In genomic region chr4:141618565-141619243, GRCm38 (mm10) we compare ENCODE assay signal across 9 mouse cellular contexts. TPM values are rescaled to one million over a fixed set of nuclear protein-coding genes. Genes with fewer than 3 reads are reported as not detected.
A peak's percentile ranks its signal among the peaks of the same experiment; 100 is the strongest.
DNase-seq lines count a peak whose midpoint lies in the region; ATAC-seq lines count a peak whose summit lies in the region.
"Had no signal": no experiment of that assay in that cellular context is flagged by ENCODE, and none has a peak within 500 bp of the region (broad histone marks: within the 10 kb centered on the region; RNA-seq: fewer than 3 reads in every experiment).

Gene Tmem82 (minus strand): TSS chr4:141618633.

- H3K9me3 ChIP-seq in heart, embryonic 14.5 days (ENCODE audit: control insufficient read depth, low read length): no peaks in the 10 kb centered on the region

- H3K36me3 ChIP-seq in heart, embryonic 14.5 days (ENCODE audit: control insufficient read depth, insufficient read depth, low read length): no peaks in the 10 kb centered on the region

- no peak within 1 kb of the TSS for H3K27ac ChIP-seq in heart, embryonic 14.5 days (replicated peaks in 1 of 2; ENCODE audit: control insufficient read depth in 1 of 2, insufficient read depth in 1 of 2, low read depth in 2 of 2, low read length in 2 of 2)

- DNase-seq in cerebellum, adult 11-12 months: peak; percentile 50
- no peak for DNase-seq in cerebellum, adult 8-10 months
- peak; percentile 78 for DNase-seq in R1 (ENCODE audit: low read depth, low spot score)
- peak; percentile 72 for DNase-seq in embryo, embryonic 11 days
- DNase-seq in kidney, postnatal 14 days: peak; percentile 71
- DNase-seq in spleen, postnatal 4 days (ENCODE audit: low spot score in 2 of 2): peak; percentile 64 to 86

- WGBS in heart, embryonic 14.5 days: 24% methylated on average over 19 of the region's 20 CpGs

- peaks cover 16 to 20% of the 10 kb centered on the region in 2 experiments for H3K4me1 ChIP-seq in heart, embryonic 14.5 days (ENCODE audit: control insufficient read depth in 2 of 2, insufficient read depth in 2 of 2, low read length in 2 of 2)

- peak within 1 kb of the TSS; percentile 59 for H3K9ac ChIP-seq in heart, embryonic 14.5 days (ENCODE audit: low read length)

- no peaks in the 10 kb centered on the region for H3K27me3 ChIP-seq in heart, embryonic 14.5 days (ENCODE audit: control insufficient read depth, insufficient read depth, low read length)
- H3K27me3 ChIP-seq: Patski had no signal

- ATAC-seq in heart, embryonic 14.5 days (ENCODE audit: insufficient number of reproducible peaks, insufficient read depth, low FRiP score, low read depth): no peak
- peak; percentile 75 for ATAC-seq in megakaryocyte, adult 5-6 weeks (ENCODE audit: poor library complexity, severe bottlenecking)
- ATAC-seq: Patski had no signal

- peak within 1 kb of the TSS; percentile 72 for H3K4me2 ChIP-seq in heart, embryonic 14.5 days (ENCODE audit: low read length)

- H3K4me3 ChIP-seq in heart, embryonic 14.5 days (ENCODE audit: control insufficient read depth in 1 of 2, insufficient read depth in 1 of 2, low read depth in 1 of 2, low read length in 2 of 2): peak within 1 kb of the TSS; percentile 31 to 32

RNA-seq across cellular contexts. Expression of gene Tmem82, which starts in this region (rescaled TPM):
- 0.19 and 0.43 TPM in 2 replicates for polyA plus RNA-seq in heart, embryonic 14.5 days (2014; fragmentation: Nextera tagmentation; extraction: Ambion mirVana)
- 0.16 TPM in 1 of 2 replicates, not detected in the other for total RNA-seq in megakaryocyte, adult 5-6 weeks (2015)
- total RNA-seq in megakaryocyte, adult 5-6 weeks (2017): 0.26 TPM in 1 of 2 replicates, not detected in the other

Comparison
In these comparisons a context has a peak if more than half of its experiments do, and no peak if none do; other contexts are left out.
1. Peak in ATAC-seq in megakaryocyte, adult 5-6 weeks; RNA of the gene not detected or under 1 TPM.